Mouse (Mus musculus) G1E (cell line): ENCODE results near the gene Tfcp2l1. TPM values are rescaled to one million over a fixed set of nuclear protein-coding genes. Genes with fewer than 3 reads are reported as not detected.

ENCODE experiments used
- ATAC-seq: 2 replicates; pipeline ENCODE4 v1.8.0; 2016; ENCODE audit warnings: mild to moderate bottlenecking; ENCODE audit not compliant: insufficient number of reproducible peaks, poor library complexity, low FRiP score, severe bottlenecking; ENCODE audit errors: extremely low read depth
- DNase-seq: peaks from one replicate; pipeline ENCODE4 v3.0.0; 2012; ENCODE audit warnings: low spot score
- H3K27me3 ChIP-seq: 2 replicates; pipeline ENCODE4 v1.6.1; 2012; ENCODE audit warnings: mild to moderate bottlenecking, low read length, inconsistent platforms; ENCODE audit not compliant: insufficient read depth
- H3K36me3 ChIP-seq: replicated peaks from 2 replicates; pipeline ENCODE3; 2012; ENCODE audit warnings: mild to moderate bottlenecking, inconsistent platforms
- H3K4me1 ChIP-seq: 2 replicates; pipeline ENCODE4 v1.6.1; 2012; ENCODE audit warnings: low read depth, low read length, inconsistent platforms, mixed read lengths; ENCODE audit not compliant: insufficient read depth
- H3K4me3 ChIP-seq: 2 replicates; pipeline ENCODE4 v1.5.1; 2012; ENCODE audit warnings: low read depth, mild to moderate bottlenecking, inconsistent platforms, low read length, moderate library complexity, mixed read lengths
- H3K9me3 ChIP-seq: replicated peaks from 2 replicates; pipeline ENCODE4 v1.6.1; 2012; ENCODE audit warnings: inconsistent platforms
- CTCF ChIP-seq: IDR thresholded peaks from 2 replicates; pipeline ENCODE4 v1.5.1; 2012; ENCODE audit warnings: low read depth, low read length, inconsistent platforms, mixed read lengths
- GATA1 ChIP-seq: IDR thresholded peaks from 2 replicates; pipeline ENCODE4 v1.6.1; 2012; ENCODE audit warnings: borderline replicate concordance, low read length, inconsistent platforms, mixed read lengths
- GATA2 ChIP-seq: IDR thresholded peaks from 2 replicates; pipeline ENCODE4 v1.6.1; 2012; ENCODE audit warnings: low read depth, low read length, inconsistent platforms, borderline replicate concordance
- POLR2AphosphoS5 ChIP-seq: IDR thresholded peaks from 2 replicates; pipeline ENCODE4 v1.6.1; 2012; ENCODE audit warnings: low read depth, low read length, inconsistent platforms; ENCODE audit not compliant: insufficient replicate concordance
- TAL1 ChIP-seq: conservative IDR thresholded peaks from 2 replicates; pipeline ENCODE4 v1.6.1; 2012; ENCODE audit warnings: low read depth, low read length, inconsistent platforms, mixed read lengths
- polyA plus RNA-seq: library from polyadenylated mRNA; stranded (reverse); fragments of >175 nt; gene quantifications from 2 replicates; pipeline ENCODE4 v1.2.3, GENCODE M21; 2012
- total RNA-seq, 2 experiments: library from RNA; stranded (forward) in 1 of 2; stranded (reverse) in 1 of 2; fragments of 200-1000 nt in 1 of 2; fragments of >200 nt in 1 of 2; fragmentation: Nextera tagmentation in 1 of 2; gene quantifications; 2 replicates each; pipeline ENCODE4 v1.2.3; 2014 to 2017

The Tfcp2l1 gene
- not detected in 2 replicates for total RNA-seq (2014; fragmentation: Nextera tagmentation)
- total RNA-seq (2017) = 0.06 and 0.11 TPM in 2 replicates
- polyA plus RNA-seq = not detected in 2 replicates

GRCm38 (mm10) chr1:118627781-118628464 is at the start of gene Tfcp2l1:
Gene Tfcp2l1 (plus strand): TSS chr1:118627945.
- Histone ChIP-seq H3K9me3 (no peaks in the 10 kb centered on the region), H3K4me3 (peak within 1 kb of the TSS; percentile 41; the same call in 1 of the 2 replicates), H3K27me3 (peaks cover 17% of the 10 kb centered on the region; the same call in 1 of the 2 replicates), H3K36me3 (no peaks in the 10 kb centered on the region), H3K4me1 (peaks cover 7% of the 10 kb centered on the region)
- TF ChIP-seq POLR2AphosphoS5 = no peak
- TF ChIP-seq GATA2 = no peak
- no peak for DNase-seq
- no peak for ATAC-seq

DNA sequence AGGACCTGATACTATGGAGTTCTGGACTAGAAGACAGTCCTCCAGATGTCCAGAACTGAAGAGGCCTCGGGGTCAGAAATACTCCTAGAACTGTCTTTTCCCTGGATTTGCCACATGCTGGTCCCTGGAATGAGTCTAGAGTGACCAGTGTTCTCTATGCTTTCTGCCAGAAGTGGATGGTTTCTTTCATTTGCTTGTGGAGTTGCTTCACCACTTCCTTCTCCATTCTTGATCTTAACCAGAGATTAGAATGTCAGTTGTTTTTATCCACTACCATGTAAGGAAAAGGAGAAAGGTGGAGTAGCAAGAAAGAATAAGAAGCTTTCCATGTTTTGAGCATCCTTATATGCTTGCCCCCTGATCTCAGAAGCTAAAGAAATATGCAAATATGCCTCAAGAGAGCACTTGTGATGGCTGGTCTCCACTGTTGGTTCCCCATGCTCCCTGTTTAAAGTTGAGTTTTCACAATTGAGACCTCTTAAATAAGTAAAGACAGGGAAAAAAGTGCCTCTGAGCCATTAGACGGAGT is 47.5 kb upstream of the Tfcp2l1 start:
- H3K36me3 ChIP-seq = peaks cover 55% of the 10 kb centered on the region

DNA sequence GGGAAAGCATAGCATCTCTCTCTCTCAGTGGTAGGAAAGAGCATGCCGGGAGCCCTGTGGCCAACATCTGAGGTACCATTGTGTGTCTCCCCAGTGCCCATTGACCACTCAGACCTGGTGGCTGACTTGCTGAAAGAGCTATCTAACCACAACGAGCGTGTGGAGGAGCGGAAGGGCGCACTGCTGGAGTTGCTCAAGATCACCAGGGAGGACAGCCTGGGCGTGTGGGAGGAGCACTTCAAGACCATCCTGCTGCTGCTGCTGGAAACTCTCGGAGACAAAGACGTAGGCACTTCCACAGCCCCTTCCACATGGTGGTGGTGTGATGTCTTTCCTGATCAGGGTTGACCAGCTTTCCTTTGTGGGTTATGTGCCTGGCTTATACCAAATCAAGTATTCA is 46.6 kb upstream of the Tfcp2l1 start:
- no peak for TF ChIP-seq GATA2
- TF ChIP-seq TAL1 = no peak
- TF ChIP-seq CTCF = no peak
- no peak for TF ChIP-seq GATA1
- no peak for TF ChIP-seq POLR2AphosphoS5
- DNase-seq (no peak), ATAC-seq (no peak)
- H3K4me3 ChIP-seq = no peak overlapping the region
- H3K4me1 ChIP-seq = no peaks in the 10 kb centered on the region
- no peaks in the 10 kb centered on the region for H3K27me3 ChIP-seq
- H3K9me3 ChIP-seq = no peaks in the 10 kb centered on the region
- H3K36me3 ChIP-seq = peaks cover 47% of the 10 kb centered on the region

More for the DNA sequence above, 47.5 kb upstream of the Tfcp2l1 start:
- Histone ChIP-seq H3K9me3 (no peaks in the 10 kb centered on the region), H3K27me3 (no peaks in the 10 kb centered on the region), H3K4me3 (no peak overlapping the region), H3K4me1 (no peaks in the 10 kb centered on the region)
- no peak for ATAC-seq
- no peak for TF ChIP-seq GATA2
- TF ChIP-seq GATA1 = no peak
- TF ChIP-seq POLR2AphosphoS5 = no peak
- no peak for TF ChIP-seq CTCF
- no peak for TF ChIP-seq TAL1
- no peak for DNase-seq

- no peak overlapping the region for H3K4me3 ChIP-seq
- H3K36me3 ChIP-seq = peaks cover 57% of the 10 kb centered on the region
- ATAC-seq (no peak), DNase-seq (no peak)
- H3K9me3 ChIP-seq = no peaks in the 10 kb centered on the region
- TF ChIP-seq CTCF (no peak), GATA1 (no peak), GATA2 (no peak), TAL1 (no peak), POLR2AphosphoS5 (no peak)
- no peaks in the 10 kb centered on the region for H3K4me1 ChIP-seq
- no peaks in the 10 kb centered on the region for H3K27me3 ChIP-seq
These were observed 38.0 kb upstream of the Tfcp2l1 start for GRCm38 (mm10) chr1:118589721-118590120.

DNA sequence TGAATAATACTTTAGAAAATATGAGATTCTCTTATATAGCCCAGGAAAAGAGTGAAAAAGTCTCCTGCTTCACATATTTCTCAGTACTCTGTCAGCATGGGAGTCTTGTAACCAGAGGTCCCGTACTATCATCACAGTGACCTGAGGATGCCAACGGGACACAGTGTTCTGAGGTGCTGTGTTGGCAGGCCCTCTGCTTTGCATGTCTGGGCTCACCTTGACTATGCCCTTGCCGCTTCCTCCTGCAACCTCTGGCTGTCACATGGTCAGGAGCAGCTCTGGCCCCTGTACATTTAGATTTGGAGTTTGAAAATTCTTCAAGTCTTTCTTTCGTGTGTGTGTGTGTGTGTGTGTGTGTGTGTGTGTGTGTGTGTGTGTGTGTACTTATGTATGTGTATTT is 34.8 kb upstream of the Tfcp2l1 start:
- no peaks in the 10 kb centered on the region for H3K9me3 ChIP-seq
- ATAC-seq (no peak), DNase-seq (no peak)
- no peak overlapping the region for H3K4me3 ChIP-seq
- TF ChIP-seq TAL1 = no peak
- no peak for TF ChIP-seq POLR2AphosphoS5
- TF ChIP-seq CTCF = no peak
- no peaks in the 10 kb centered on the region for H3K27me3 ChIP-seq
- peaks cover 87% of the 10 kb centered on the region for H3K36me3 ChIP-seq
- H3K4me1 ChIP-seq = 0 out of 2 replicates have a peak, but pooled peaks cover 3% of the 10 kb centered on the region

- DNase-seq (no peak), ATAC-seq (no peak)
- Histone ChIP-seq H3K9me3 (no peaks in the 10 kb centered on the region), H3K4me1 (0 out of 2 replicates have a peak, but pooled peaks cover 3% of the 10 kb centered on the region), H3K36me3 (peaks cover 94% of the 10 kb centered on the region), H3K4me3 (no peak overlapping the region), H3K27me3 (no peaks in the 10 kb centered on the region)
- TF ChIP-seq POLR2AphosphoS5 (no peak), TAL1 (no peak), GATA1 (no peak), GATA2 (no peak), CTCF (no peak)
These were observed 32.4 kb upstream of the Tfcp2l1 start for GRCm38 (mm10) chr1:118595395-118595794.
